Mouse (Mus musculus): ENCODE data around the gene Slc35a1. TPM values are rescaled to one million over a fixed set of nuclear protein-coding genes. Genes with fewer than 3 reads are reported as not detected.
A peak's percentile ranks its signal among the peaks of the same experiment; 100 is the strongest.

Gene Slc35a1
- polyA plus RNA-seq, 1 experiment from 2014 or later, result 74.1 TPM

DNA sequence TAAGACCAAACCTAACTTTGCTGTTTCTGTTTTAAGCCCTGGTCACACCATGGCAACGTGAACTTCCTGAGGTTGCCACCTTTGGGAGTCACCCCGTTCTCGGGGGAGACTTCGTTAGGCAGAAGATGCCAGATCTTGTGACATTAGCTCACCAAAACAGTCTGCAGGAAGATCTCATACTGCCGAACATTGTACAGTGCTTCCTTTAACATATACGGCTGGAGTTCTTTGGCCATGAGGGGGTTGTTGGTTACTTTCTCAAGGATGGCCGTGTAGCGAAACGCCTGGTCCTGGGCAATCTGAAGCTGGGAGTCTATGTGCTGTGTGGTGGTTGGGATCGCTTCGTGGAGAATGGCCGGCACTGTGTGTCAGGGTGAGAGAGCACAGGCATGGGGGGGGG lies 32.2 kb upstream of the Slc35a1 start:
- no peaks in the 10 kb centered on the region for H3K4me1 ChIP-seq (ENCODE audit: control insufficient read depth, insufficient read depth, low read length)
- ATAC-seq (ENCODE audit: insufficient number of reproducible peaks, insufficient read depth, low FRiP score, low read depth), result no peak
- H3K4me2 ChIP-seq (replicated peaks; ENCODE audit: low read depth, low read length), result no peak overlapping the region
- H3K36me3 ChIP-seq (ENCODE audit: control insufficient read depth, insufficient read depth, low read length), result no peaks in the 10 kb centered on the region
- peaks cover 3% of the 10 kb centered on the region; the same call in 1 of the 2 replicates for H3K9me3 ChIP-seq (ENCODE audit: control insufficient read depth, low read depth, low read length)
- H3K9ac ChIP-seq (replicated peaks; ENCODE audit: low read depth, low read length), result no peak overlapping the region
- no peaks in the 10 kb centered on the region for H3K27me3 ChIP-seq (ENCODE audit: control insufficient read depth, insufficient read depth, low read length)
- 96% methylated on average over 12 of the region's 12 CpGs for WGBS
- no peak overlapping the region for H3K27ac ChIP-seq (ENCODE audit: low read length)
- no peak overlapping the region for H3K4me3 ChIP-seq (ENCODE audit: low read depth, low read length)

DNA sequence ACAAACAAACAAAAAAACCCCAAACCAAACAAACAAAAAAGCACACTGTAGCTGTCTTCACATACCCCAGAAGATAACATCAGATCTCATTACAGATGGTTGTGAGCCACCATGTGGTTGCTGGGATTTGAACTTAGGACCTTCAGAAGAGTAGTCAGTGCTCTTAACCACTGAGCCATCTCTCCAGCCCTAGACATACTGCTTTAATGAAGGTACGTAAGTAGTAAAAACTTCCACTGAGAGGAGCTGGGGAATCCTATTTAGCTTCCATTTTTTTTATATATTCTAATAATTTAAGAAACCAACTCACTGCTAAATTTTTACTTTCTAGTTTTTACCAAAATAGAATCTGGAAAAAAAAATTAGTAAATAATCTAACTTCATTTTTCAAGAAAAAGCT lies 27.8 kb upstream of the Slc35a1 start:
- Histone ChIP-seq H3K36me3 (ENCODE audit: control insufficient read depth, insufficient read depth, low read length) (no peaks in the 10 kb centered on the region), H3K4me2 (replicated peaks; ENCODE audit: low read depth, low read length) (no peak overlapping the region), H3K4me3 (ENCODE audit: low read depth, low read length) (no peak overlapping the region), H3K9me3 (ENCODE audit: control insufficient read depth, low read depth, low read length) (peaks cover 3% of the 10 kb centered on the region; the same call in 1 of the 2 replicates), H3K27me3 (ENCODE audit: control insufficient read depth, insufficient read depth, low read length) (no peaks in the 10 kb centered on the region), H3K27ac (ENCODE audit: low read length) (no peak overlapping the region), H3K9ac (replicated peaks; ENCODE audit: low read depth, low read length) (no peak overlapping the region), H3K4me1 (ENCODE audit: control insufficient read depth, insufficient read depth, low read length) (no peaks in the 10 kb centered on the region)
- no peak for ATAC-seq (ENCODE audit: insufficient number of reproducible peaks, insufficient read depth, low FRiP score, low read depth)
- 93% methylated on average over 1 of the region's 1 CpGs for WGBS

DNA sequence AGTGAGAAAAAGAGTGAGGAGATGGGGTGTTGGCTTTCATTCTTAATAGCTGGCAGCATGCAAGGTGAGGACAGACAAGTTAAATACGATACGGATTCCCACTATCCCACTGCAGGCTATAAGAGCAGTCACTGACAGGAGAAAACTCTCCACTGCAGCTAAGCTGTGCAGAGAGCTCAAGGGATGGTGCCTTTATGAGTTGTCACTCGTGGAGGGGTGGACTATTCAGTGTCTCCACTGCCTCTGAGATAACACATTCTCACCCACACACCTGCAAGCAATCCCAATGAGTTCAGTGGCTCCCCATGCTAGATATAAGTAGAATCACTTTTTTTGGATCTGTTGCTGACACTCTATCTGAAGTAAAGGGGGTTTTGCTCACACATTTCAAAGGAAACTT lies 20.9 kb upstream of the Slc35a1 start:
- Histone ChIP-seq H3K4me2 (replicated peaks; ENCODE audit: low read depth, low read length) (no peak overlapping the region), H3K27ac (ENCODE audit: low read length) (no peak overlapping the region), H3K4me1 (ENCODE audit: control insufficient read depth, insufficient read depth, low read length) (no peaks in the 10 kb centered on the region), H3K9me3 (ENCODE audit: control insufficient read depth, low read depth, low read length) (no peaks in the 10 kb centered on the region), H3K36me3 (ENCODE audit: control insufficient read depth, insufficient read depth, low read length) (no peaks in the 10 kb centered on the region), H3K4me3 (ENCODE audit: low read depth, low read length) (no peak overlapping the region), H3K27me3 (ENCODE audit: control insufficient read depth, insufficient read depth, low read length) (no peaks in the 10 kb centered on the region), H3K9ac (replicated peaks; ENCODE audit: low read depth, low read length) (no peak overlapping the region)
- ATAC-seq (ENCODE audit: insufficient number of reproducible peaks, insufficient read depth, low FRiP score, low read depth), result no peak
- 74% methylated on average over 3 of the region's 3 CpGs for WGBS

DNA sequence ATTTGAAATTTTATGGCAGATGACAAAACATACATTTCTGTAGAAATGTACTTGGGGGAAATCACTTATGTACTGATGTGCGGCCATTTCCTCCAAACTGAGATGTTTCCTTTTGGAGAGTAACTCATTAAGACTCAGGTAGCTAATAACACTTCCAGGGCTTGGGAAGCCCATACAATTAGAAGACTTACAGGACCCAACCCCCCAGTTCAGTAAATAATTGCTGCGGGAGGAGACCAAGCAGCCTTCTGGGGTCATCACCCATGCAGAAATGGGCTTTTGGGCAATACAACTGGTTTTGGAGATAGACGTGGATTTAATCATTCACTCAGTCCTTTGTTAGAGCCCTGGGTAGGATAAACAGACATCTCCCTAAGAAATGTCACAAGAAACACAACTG lies 20.0 kb upstream of the Slc35a1 start:
- H3K36me3 ChIP-seq (ENCODE audit: control insufficient read depth, insufficient read depth, low read length), result no peaks in the 10 kb centered on the region
- no peaks in the 10 kb centered on the region for H3K9me3 ChIP-seq (ENCODE audit: control insufficient read depth, low read depth, low read length)
- ATAC-seq (ENCODE audit: insufficient number of reproducible peaks, insufficient read depth, low FRiP score, low read depth), result no peak
- H3K4me2 ChIP-seq (replicated peaks; ENCODE audit: low read depth, low read length), result no peak overlapping the region
- no peak overlapping the region for H3K4me3 ChIP-seq (ENCODE audit: low read depth, low read length)
- 58% methylated on average over 3 of the region's 3 CpGs for whole genome bisulfite sequencing
- H3K4me1 ChIP-seq (ENCODE audit: control insufficient read depth, insufficient read depth, low read length), result no peaks in the 10 kb centered on the region
- H3K27ac ChIP-seq (ENCODE audit: low read length), result no peak overlapping the region
- no peak overlapping the region for H3K9ac ChIP-seq (replicated peaks; ENCODE audit: low read depth, low read length)
- no peaks in the 10 kb centered on the region for H3K27me3 ChIP-seq (ENCODE audit: control insufficient read depth, insufficient read depth, low read length)

DNA sequence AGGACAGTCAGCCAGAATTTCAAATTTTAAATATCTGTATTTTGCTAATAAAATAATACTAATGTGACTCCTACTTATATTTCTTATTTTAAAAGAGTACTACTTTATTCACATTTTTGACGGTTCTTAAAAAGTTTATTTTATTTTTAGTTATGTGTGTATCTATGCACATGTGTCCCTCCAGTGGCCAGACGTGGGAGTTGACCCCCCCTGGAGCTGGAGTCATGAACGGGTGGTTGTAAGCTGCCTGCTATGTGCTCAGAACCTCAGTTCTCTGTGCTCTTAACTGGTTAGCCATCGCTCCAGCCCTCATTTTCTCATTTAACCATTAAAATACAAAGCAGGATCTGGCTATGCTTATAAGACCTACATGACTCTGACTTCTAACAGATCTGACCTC lies 15.8 kb upstream of the Slc35a1 start:
- Histone ChIP-seq H3K9me3 (ENCODE audit: control insufficient read depth, low read depth, low read length) (no peaks in the 10 kb centered on the region), H3K4me3 (ENCODE audit: low read depth, low read length) (no peak overlapping the region), H3K4me2 (replicated peaks; ENCODE audit: low read depth, low read length) (no peak overlapping the region), H3K36me3 (ENCODE audit: control insufficient read depth, insufficient read depth, low read length) (no peaks in the 10 kb centered on the region), H3K4me1 (ENCODE audit: control insufficient read depth, insufficient read depth, low read length) (no peaks in the 10 kb centered on the region), H3K27me3 (ENCODE audit: control insufficient read depth, insufficient read depth, low read length) (no peaks in the 10 kb centered on the region), H3K27ac (ENCODE audit: low read length) (no peak overlapping the region), H3K9ac (replicated peaks; ENCODE audit: low read depth, low read length) (no peak overlapping the region)
- 64% methylated on average over 4 of the region's 4 CpGs for WGBS
- no peak for ATAC-seq (ENCODE audit: insufficient number of reproducible peaks, insufficient read depth, low FRiP score, low read depth)

DNA sequence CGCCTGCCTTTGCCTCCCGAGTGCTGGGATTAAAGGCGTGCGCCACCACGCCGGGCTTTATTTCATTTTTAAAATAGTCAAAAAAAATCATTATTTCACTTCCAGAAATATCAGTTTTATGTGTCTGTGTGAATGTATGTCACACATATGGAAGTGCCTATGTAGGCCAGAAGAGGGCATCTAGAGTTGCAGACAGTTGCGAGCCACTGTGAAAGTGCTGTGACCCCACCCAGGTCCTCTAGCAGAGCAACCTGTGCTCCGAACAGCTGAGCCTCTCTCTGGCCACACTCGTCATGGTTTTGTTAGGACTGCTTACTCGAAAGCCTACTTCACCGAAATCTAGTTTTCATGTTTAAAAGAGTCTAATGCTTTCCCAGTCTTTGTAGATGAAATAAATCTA lies 15.0 kb upstream of the Slc35a1 start:
- Histone ChIP-seq H3K4me1 (ENCODE audit: control insufficient read depth, insufficient read depth, low read length) (no peaks in the 10 kb centered on the region), H3K27ac (ENCODE audit: low read length) (no peak overlapping the region), H3K9me3 (ENCODE audit: control insufficient read depth, low read depth, low read length) (no peaks in the 10 kb centered on the region), H3K9ac (replicated peaks; ENCODE audit: low read depth, low read length) (no peak overlapping the region), H3K36me3 (ENCODE audit: control insufficient read depth, insufficient read depth, low read length) (no peaks in the 10 kb centered on the region), H3K4me3 (ENCODE audit: low read depth, low read length) (no peak overlapping the region), H3K4me2 (replicated peaks; ENCODE audit: low read depth, low read length) (no peak overlapping the region), H3K27me3 (ENCODE audit: control insufficient read depth, insufficient read depth, low read length) (no peaks in the 10 kb centered on the region)
- 96% methylated on average over 11 of the region's 11 CpGs for WGBS
- no peak for ATAC-seq (ENCODE audit: insufficient number of reproducible peaks, insufficient read depth, low FRiP score, low read depth)

DNA sequence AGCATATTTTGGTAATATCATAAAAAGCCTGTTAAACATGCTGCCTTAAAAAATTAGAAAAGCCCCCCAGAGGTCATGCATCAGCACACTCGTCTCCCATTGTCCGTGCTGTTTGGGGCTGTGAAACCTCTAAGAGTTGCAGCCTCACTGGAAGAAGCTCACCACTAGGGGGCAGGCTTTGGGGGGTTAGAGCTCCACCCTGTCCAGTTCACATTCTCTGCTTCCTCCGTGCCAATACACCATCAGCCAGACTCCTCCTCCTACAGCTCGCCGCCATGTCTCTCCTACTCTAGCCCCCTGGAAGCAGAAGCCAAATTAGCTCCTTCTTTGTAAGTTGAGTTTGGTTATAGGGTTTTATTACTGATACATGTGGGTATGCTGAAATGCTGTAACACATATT lies 14.3 kb upstream of the Slc35a1 start:
- Histone ChIP-seq H3K27ac (ENCODE audit: low read length) (no peak overlapping the region), H3K4me2 (replicated peaks; ENCODE audit: low read depth, low read length) (no peak overlapping the region), H3K9me3 (ENCODE audit: control insufficient read depth, low read depth, low read length) (no peaks in the 10 kb centered on the region), H3K27me3 (ENCODE audit: control insufficient read depth, insufficient read depth, low read length) (no peaks in the 10 kb centered on the region), H3K4me3 (ENCODE audit: low read depth, low read length) (no peak overlapping the region), H3K36me3 (ENCODE audit: control insufficient read depth, insufficient read depth, low read length) (no peaks in the 10 kb centered on the region), H3K4me1 (ENCODE audit: control insufficient read depth, insufficient read depth, low read length) (no peaks in the 10 kb centered on the region), H3K9ac (replicated peaks; ENCODE audit: low read depth, low read length) (no peak overlapping the region)
- whole genome bisulfite sequencing, result 63% methylated on average over 5 of the region's 5 CpGs
- no peak for ATAC-seq (ENCODE audit: insufficient number of reproducible peaks, insufficient read depth, low FRiP score, low read depth)

DNA sequence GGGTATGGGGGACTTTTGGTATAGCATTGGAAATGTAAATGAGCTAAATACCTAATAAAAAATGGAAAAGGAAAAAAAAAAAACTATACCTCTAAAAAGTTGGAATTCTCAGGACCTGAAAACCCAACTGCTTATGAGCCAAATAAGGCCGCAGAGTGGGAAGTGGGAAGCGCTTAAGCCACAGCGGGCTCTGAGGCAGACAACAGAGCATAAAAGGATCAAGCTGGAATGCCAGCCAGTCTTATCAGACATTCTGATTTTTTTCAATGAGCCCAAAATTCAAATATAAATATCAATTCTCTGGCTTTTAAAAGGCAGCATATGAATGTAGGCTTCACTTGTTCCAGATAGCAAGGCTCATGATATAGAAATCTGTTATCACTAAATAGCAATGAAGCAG lies 783 bp upstream of the Slc35a1 start:
- Histone ChIP-seq H3K27me3 (ENCODE audit: control insufficient read depth, insufficient read depth, low read length) (no peaks in the 10 kb centered on the region), H3K27ac (ENCODE audit: low read length) (no peak overlapping the region), H3K4me3 (ENCODE audit: low read depth, low read length) (no peak overlapping the region), H3K9me3 (ENCODE audit: control insufficient read depth, low read depth, low read length) (no peaks in the 10 kb centered on the region), H3K4me1 (ENCODE audit: control insufficient read depth, insufficient read depth, low read length) (no peaks in the 10 kb centered on the region), H3K4me2 (replicated peaks; ENCODE audit: low read depth, low read length) (peak overlapping the region; percentile 45; the same call in 1 of the 2 replicates), H3K36me3 (ENCODE audit: control insufficient read depth, insufficient read depth, low read length) (no peaks in the 10 kb centered on the region), H3K9ac (replicated peaks; ENCODE audit: low read depth, low read length) (no peak overlapping the region)
- ATAC-seq (ENCODE audit: insufficient number of reproducible peaks, insufficient read depth, low FRiP score, low read depth), result no peak
- 77% methylated on average over 3 of the region's 3 CpGs for WGBS

DNA sequence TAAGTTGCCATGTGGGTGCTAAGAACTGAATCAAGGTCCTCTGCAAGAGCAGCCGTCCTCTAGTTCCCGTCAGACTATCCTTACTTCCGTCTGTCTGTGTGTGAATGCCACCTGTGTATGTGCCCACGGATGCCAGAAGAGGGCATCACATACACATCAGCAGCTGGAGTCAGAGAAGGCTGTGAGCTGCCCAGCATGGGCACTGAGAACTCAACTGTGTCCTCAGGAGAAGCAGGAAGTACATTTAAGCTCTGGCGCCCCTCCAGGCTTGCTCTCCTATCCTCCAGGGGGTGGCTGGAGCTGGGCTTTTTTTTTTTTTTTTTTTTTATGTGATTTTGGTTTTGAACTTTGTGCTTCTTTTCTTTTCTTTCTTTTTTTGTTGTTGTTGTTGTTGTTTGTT lies 6.7 kb downstream of the Slc35a1 start:
- no peak for ATAC-seq (ENCODE audit: insufficient number of reproducible peaks, insufficient read depth, low FRiP score, low read depth)
- H3K4me3 ChIP-seq (ENCODE audit: low read depth, low read length), result no peak overlapping the region
- WGBS, result 91% methylated on average over 5 of the region's 5 CpGs

More for the DNA sequence above, 6.7 kb downstream of the Slc35a1 start:
- peaks cover 9% of the 10 kb centered on the region for H3K36me3 ChIP-seq (ENCODE audit: control insufficient read depth, insufficient read depth, low read length)
- no peaks in the 10 kb centered on the region for H3K9me3 ChIP-seq (ENCODE audit: control insufficient read depth, low read depth, low read length)
- no peak overlapping the region for H3K9ac ChIP-seq (replicated peaks; ENCODE audit: low read depth, low read length)
- H3K27ac ChIP-seq (ENCODE audit: low read length), result no peak overlapping the region
- no peaks in the 10 kb centered on the region for H3K27me3 ChIP-seq (ENCODE audit: control insufficient read depth, insufficient read depth, low read length)
- no peaks in the 10 kb centered on the region for H3K4me1 ChIP-seq (ENCODE audit: control insufficient read depth, insufficient read depth, low read length)
- no peak overlapping the region for H3K4me2 ChIP-seq (replicated peaks; ENCODE audit: low read depth, low read length)

Data from stomach, embryonic 14.5 days (tissue).